Mouse (Mus musculus): ENCODE data around the gene 2210011C24Rik.

GRCm38 (mm10) chr8:83976779-83977350 is 35.1 kb downstream of the 2210011C24Rik start:
- peak; percentile 41 for TF ChIP-seq CTCF (IDR thresholded peaks at IDR 0.05)
- no peak for TF ChIP-seq EP300 (IDR thresholded peaks at IDR 0.05)

Measured in lung, postnatal 0 days (tissue).